Mouse (Mus musculus) CH12.LX (cell line): ENCODE data around the gene Hsp90ab1. TPM values are rescaled to one million over a fixed set of nuclear protein-coding genes. Genes with fewer than 3 reads are reported as not detected.

Source experiments
- DNase-seq: peaks from one replicate; pipeline ENCODE4 v3.0.0-alpha.2; 2013; ENCODE audit errors: extremely low read depth
- H3K27ac ChIP-seq: 2 replicates; pipeline ENCODE4 v1.5.1; 2012; ENCODE audit warnings: low read depth, mild to moderate bottlenecking, control low read depth, moderate library complexity; ENCODE audit not compliant: insufficient read depth
- H3K27me3 ChIP-seq: replicated peaks from 2 replicates; pipeline ENCODE3; 2012; ENCODE audit warnings: inconsistent platforms
- H3K36me3 ChIP-seq, 2 experiments: replicated peaks in 1 of 2; 2 replicates each; pipeline versions ENCODE3 to v1.6.1; 2012; ENCODE audit warnings: inconsistent platforms in 1 of 2, low read length in 1 of 2, mild to moderate bottlenecking in 1 of 2, mixed read lengths in 1 of 2, moderate library complexity in 1 of 2; ENCODE audit not compliant: control insufficient read depth in 1 of 2, insufficient read depth in 1 of 2
- H3K4me1 ChIP-seq, 2 experiments: 2 replicates each; pipeline ENCODE4 v1.6.1; 2012; ENCODE audit warnings: inconsistent platforms in 1 of 2, moderate library complexity in 1 of 2; ENCODE audit not compliant: insufficient read depth in 2 of 2, control insufficient read depth in 1 of 2
- H3K4me2 ChIP-seq: 2 replicates; pipeline ENCODE4 v1.6.1; 2012; ENCODE audit warnings: low read depth, mild to moderate bottlenecking, control low read depth; ENCODE audit not compliant: poor library complexity, insufficient read depth, severe bottlenecking
- H3K4me3 ChIP-seq, 3 experiments: fragments of 150-350 bp in 1 of 3; sonication (generic) in 1 of 3; replicated peaks in 1 of 3; 2 replicates each; pipeline versions ENCODE3 to v1.5.1; 2011 to 2012; ENCODE audit warnings: low read depth in 2 of 3, low read length in 2 of 3, mild to moderate bottlenecking in 2 of 3, moderate library complexity in 2 of 3, control low read depth in 1 of 3, improper control_type of control experiment in 1 of 3, inconsistent platforms in 1 of 3, mixed read lengths in 1 of 3; ENCODE audit not compliant: poor library complexity in 1 of 3
- H3K79me2 ChIP-seq: replicated peaks from 2 replicates; pipeline ENCODE4 v1.6.1; 2012; ENCODE audit warnings: mild to moderate bottlenecking, moderate library complexity; ENCODE audit not compliant: control insufficient read depth, poor library complexity, insufficient read depth, severe bottlenecking; ENCODE audit errors: extremely low read depth
- H3K9ac ChIP-seq: 2 replicates; pipeline ENCODE4 v1.6.1; 2012; ENCODE audit warnings: low read depth, mild to moderate bottlenecking, control low read depth, moderate library complexity; ENCODE audit not compliant: insufficient read depth
- H3K9me3 ChIP-seq: replicated peaks from 2 replicates; pipeline ENCODE3; 2012; ENCODE audit warnings: low read length, inconsistent platforms, mixed read lengths
- BHLHE40 ChIP-seq: IDR thresholded peaks from 2 replicates; pipeline ENCODE4 v1.6.1; 2011; ENCODE audit warnings: mild to moderate bottlenecking, low read depth, low read length, improper control_type of control experiment
- CHD1 ChIP-seq: IDR thresholded peaks from 2 replicates; pipeline ENCODE4 v1.6.1; 2012; ENCODE audit warnings: low read depth, low read length, improper control_type of control experiment, inconsistent platforms
- CHD2 ChIP-seq: IDR thresholded peaks from 2 replicates; pipeline ENCODE4 v1.6.1; 2011; ENCODE audit warnings: low read length, improper control_type of control experiment
- CTCF ChIP-seq, 2 experiments: IDR thresholded peaks in 1 of 2; conservative IDR thresholded peaks in 1 of 2; 2 replicates each; pipeline ENCODE4 v1.5.1; 2011 to 2012; ENCODE audit warnings: low read depth in 2 of 2, low read length in 2 of 2, improper control_type of control experiment in 1 of 2, inconsistent platforms in 1 of 2, mild to moderate bottlenecking in 1 of 2, moderate library complexity in 1 of 2
- E2F4 ChIP-seq: IDR thresholded peaks from 2 replicates; pipeline ENCODE4 v1.6.1; 2011; ENCODE audit warnings: low read depth, low read length, improper control_type of control experiment; ENCODE audit not compliant: insufficient replicate concordance
- ELF1 ChIP-seq: IDR thresholded peaks from 2 replicates; pipeline ENCODE4 v1.6.1; 2014; ENCODE audit warnings: low read depth, mild to moderate bottlenecking, inconsistent platforms, low read length, improper control_type of control experiment
- EP300 ChIP-seq: IDR thresholded peaks from 2 replicates; pipeline ENCODE4 v1.6.1; 2011; ENCODE audit warnings: low read length, improper control_type of control experiment
- ETS1 ChIP-seq: conservative IDR thresholded peaks from 2 replicates; pipeline ENCODE4 v1.6.1; 2012; ENCODE audit warnings: low read depth, mild to moderate bottlenecking, inconsistent platforms, low read length, improper control_type of control experiment, moderate library complexity
- GABPA ChIP-seq: IDR thresholded peaks from 2 replicates; pipeline ENCODE4 v1.6.1; 2012; ENCODE audit warnings: low read depth, low read length, improper control_type of control experiment, inconsistent platforms; ENCODE audit not compliant: insufficient replicate concordance
- HCFC1 ChIP-seq: IDR thresholded peaks from 2 replicates; pipeline ENCODE4 v1.6.1; 2012; ENCODE audit warnings: low read depth, mild to moderate bottlenecking, inconsistent platforms, low read length, improper control_type of control experiment
- IRF4 ChIP-seq: IDR thresholded peaks from 2 replicates; pipeline ENCODE4 v1.6.1; 2014; ENCODE audit warnings: low read depth, mild to moderate bottlenecking, inconsistent platforms, low read length, improper control_type of control experiment
- JUN ChIP-seq: IDR thresholded peaks from 2 replicates; pipeline ENCODE4 v1.6.1; 2011; ENCODE audit warnings: low read depth, mild to moderate bottlenecking, low read length, improper control_type of control experiment, moderate library complexity; ENCODE audit not compliant: insufficient read depth
- JUND ChIP-seq: conservative IDR thresholded peaks from 2 replicates; pipeline ENCODE4 v1.6.1; 2011; ENCODE audit warnings: low read depth, low read length, improper control_type of control experiment
- KAT2A ChIP-seq: IDR thresholded peaks from 2 replicates; pipeline ENCODE4 v1.6.1; 2012; ENCODE audit warnings: low read length, improper control_type of control experiment, inconsistent platforms; ENCODE audit not compliant: insufficient replicate concordance
- MAFK ChIP-seq: IDR thresholded peaks from 2 replicates; pipeline ENCODE4 v1.6.1; 2011; ENCODE audit warnings: low read length, improper control_type of control experiment; ENCODE audit not compliant: insufficient replicate concordance
- MAX ChIP-seq: IDR thresholded peaks from 2 replicates; pipeline ENCODE4 v1.6.1; 2011; ENCODE audit warnings: low read length, improper control_type of control experiment
- MAZ ChIP-seq: IDR thresholded peaks from 2 replicates; pipeline ENCODE4 v1.6.1; 2012; ENCODE audit warnings: low read depth, mild to moderate bottlenecking, inconsistent platforms, low read length, improper control_type of control experiment, moderate library complexity
- MEF2A ChIP-seq: IDR thresholded peaks from 2 replicates; pipeline ENCODE4 v1.6.1; 2014; ENCODE audit warnings: low read depth, mild to moderate bottlenecking, inconsistent platforms, low read length, improper control_type of control experiment, borderline replicate concordance
- MXI1 ChIP-seq: IDR thresholded peaks from 2 replicates; pipeline ENCODE4 v1.6.1; 2011; ENCODE audit warnings: mild to moderate bottlenecking, low read depth, low read length, improper control_type of control experiment
- MYC ChIP-seq: IDR thresholded peaks from 2 replicates; pipeline ENCODE4 v1.6.1; 2011; ENCODE audit warnings: low read depth, mild to moderate bottlenecking, improper control_type of control experiment, low read length
- NELFE ChIP-seq: IDR thresholded peaks from 2 replicates; pipeline ENCODE4 v1.6.1; 2011; ENCODE audit warnings: low read depth, low read length, improper control_type of control experiment
- NRF1 ChIP-seq: IDR thresholded peaks from 2 replicates; pipeline ENCODE4 v1.6.1; 2014; ENCODE audit warnings: low read depth, mild to moderate bottlenecking, inconsistent platforms, low read length, improper control_type of control experiment, moderate library complexity
- PAX5 ChIP-seq: IDR thresholded peaks from 2 replicates; pipeline ENCODE4 v1.6.1; 2012; ENCODE audit warnings: low read length, inconsistent platforms, mixed read lengths
- POLR2A ChIP-seq: IDR thresholded peaks from 2 replicates; pipeline ENCODE4 v1.6.1; 2011; ENCODE audit warnings: low read depth, mild to moderate bottlenecking, improper control_type of control experiment, low read length
- POLR2AphosphoS2 ChIP-seq: IDR thresholded peaks from 2 replicates; pipeline ENCODE4 v1.6.1; 2011; ENCODE audit warnings: low read depth, low read length, improper control_type of control experiment
- RAD21 ChIP-seq: IDR thresholded peaks from 2 replicates; pipeline ENCODE4 v1.6.1; 2011; ENCODE audit warnings: low read depth, mild to moderate bottlenecking, low read length, improper control_type of control experiment, moderate library complexity
- RCOR1 ChIP-seq: conservative IDR thresholded peaks from 2 replicates; pipeline ENCODE4 v1.6.1; 2012; ENCODE audit warnings: low read depth, mild to moderate bottlenecking, inconsistent platforms, low read length, improper control_type of control experiment
- SIN3A ChIP-seq: IDR thresholded peaks from 2 replicates; pipeline ENCODE4 v1.6.1; 2012; ENCODE audit warnings: low read length, improper control_type of control experiment, inconsistent platforms
- SMC3 ChIP-seq: IDR thresholded peaks from 2 replicates; pipeline ENCODE4 v1.6.1; 2011; ENCODE audit warnings: low read depth, low read length, improper control_type of control experiment
- TBP ChIP-seq: conservative IDR thresholded peaks from 2 replicates; pipeline ENCODE4 v1.6.1; 2011; ENCODE audit warnings: low read depth, low read length, improper control_type of control experiment
- TCF12 ChIP-seq: IDR thresholded peaks from 2 replicates; pipeline ENCODE4 v1.6.1; 2014; ENCODE audit warnings: low read depth, mild to moderate bottlenecking, inconsistent platforms, low read length, improper control_type of control experiment
- UBTF ChIP-seq: IDR thresholded peaks from 2 replicates; pipeline ENCODE4 v1.6.1; 2012; ENCODE audit warnings: low read depth, mild to moderate bottlenecking, inconsistent platforms, low read length, improper control_type of control experiment, moderate library complexity
- USF1 ChIP-seq: IDR thresholded peaks from 2 replicates; pipeline ENCODE4 v1.6.1; 2014; ENCODE audit warnings: low read depth, mild to moderate bottlenecking, inconsistent platforms, low read length, improper control_type of control experiment
- USF2 ChIP-seq: conservative IDR thresholded peaks from 2 replicates; pipeline ENCODE4 v1.6.1; 2011; ENCODE audit warnings: low read depth, low read length, improper control_type of control experiment
- ZC3H11A ChIP-seq: IDR thresholded peaks from 2 replicates; pipeline ENCODE4 v1.6.1; 2012; ENCODE audit warnings: low read depth, mild to moderate bottlenecking, inconsistent platforms, low read length, improper control_type of control experiment
- ZKSCAN1 ChIP-seq: IDR thresholded peaks from 2 replicates; pipeline ENCODE4 v1.6.1; 2012; ENCODE audit warnings: low read depth, inconsistent platforms, low read length, improper control_type of control experiment, borderline replicate concordance
- ZMIZ1 ChIP-seq: IDR thresholded peaks from 2 replicates; pipeline ENCODE4 v1.6.1; 2012; ENCODE audit warnings: low read depth, mild to moderate bottlenecking, inconsistent platforms, low read length, improper control_type of control experiment
- ZNF384 ChIP-seq: IDR thresholded peaks from 2 replicates; pipeline ENCODE4 v1.6.1; 2012; ENCODE audit warnings: low read depth, low read length, improper control_type of control experiment, inconsistent platforms
- dilution Hi-C: fragments of 300-500 bp; cut with MboI; formaldehyde crosslinking; loops from 2 replicates; pipeline ENCODE4 v1.14.3; 2020; ENCODE audit warnings: low sequenced_read_pairs; ENCODE audit not compliant: extremely low pct_unique_long_range_greater_than_20kb, extremely low pct_ligation_motif_present
- in situ Hi-C: fragments of 300-500 bp; cut with MboI; formaldehyde crosslinking; loops from 3 replicates; pipeline ENCODE4 v1.14.3; 2019; ENCODE audit warnings: low sequenced_read_pairs, low pct_ligation_motif_present, low pct_unique_long_range_greater_than_20kb, mixed read lengths
- polyA plus RNA-seq: library from polyadenylated mRNA; unstranded; fragments of >175 nt; gene quantifications from 2 replicates; pipeline ENCODE4 v1.2.1, GENCODE M21; 2012; ENCODE audit warnings: low read depth; ENCODE audit not compliant: insufficient read length
- total RNA-seq, 2 experiments: library from RNA; depleted of rRNA; stranded (reverse); fragments of 300-350 nt in 1 of 2; fragments of >200 nt in 1 of 2; gene quantifications; 2 replicates each; pipeline ENCODE4 v1.2.3; 2012 to 2014

The Hsp90ab1 gene
- total and polyA plus RNA-seq, 3 experiments = 790 to 4,858 (median 1,180) TPM

- H3K36me3 ChIP-seq = peaks cover 63 to 77% of the 10 kb centered on the region in 2 experiments
- 0 out of 2 replicates have a peak overlapping the region, but pooled peaks have one; percentile 2 for H3K4me2 ChIP-seq
- TF ChIP-seq UBTF = no peak
- TF ChIP-seq USF2 = no peak; the same call in 1 of the 2 replicates
- no peak for TF ChIP-seq GABPA
- no peak for TF ChIP-seq CHD1
- no peak for TF ChIP-seq ELF1
- TF ChIP-seq SMC3 = peak; percentile 14; the same call in 1 of the 2 replicates
- no peak for TF ChIP-seq MEF2A
- no peak for TF ChIP-seq IRF4
- TF ChIP-seq POLR2A = peak; percentile 41; the same call in 1 of the 2 replicates
- TF ChIP-seq JUN = no peak
- 0 out of 2 replicates have a peak, but pooled peaks have one; percentile 22 for TF ChIP-seq SIN3A
- no peak for TF ChIP-seq TBP
- no peak for TF ChIP-seq EP300
- no peak; the same call in 1 of the 2 replicates for TF ChIP-seq TCF12
- TF ChIP-seq MAX = no peak
- TF ChIP-seq ZC3H11A = no peak
- no peak for TF ChIP-seq MAFK
- no peak for TF ChIP-seq MYC
- TF ChIP-seq MXI1 = no peak
- peak; percentile 80 for TF ChIP-seq RCOR1
- no peak for TF ChIP-seq RAD21
- no peak for TF ChIP-seq CTCF (conservative IDR thresholded peaks at IDR 0.05 in 1 of 2, IDR thresholded peaks at IDR 0.05 in 1 of 2; ENCODE audit: low read depth in 2 of 2, low read length in 2 of 2)
- TF ChIP-seq ZMIZ1 = peak; percentile 85
- no peak; the same call in 1 of the 2 replicates for TF ChIP-seq JUND
- TF ChIP-seq ZNF384 = no peak
- no peak for TF ChIP-seq E2F4
- TF ChIP-seq ZKSCAN1 = no peak; the same call in 1 of the 2 replicates
- TF ChIP-seq MAZ = no peak; the same call in 1 of the 2 replicates
- TF ChIP-seq ETS1 = no peak; the same call in 1 of the 2 replicates
- peak; percentile 26; the same call in 1 of the 2 replicates for TF ChIP-seq BHLHE40
- TF ChIP-seq HCFC1 = no peak
- no peak for TF ChIP-seq NRF1
- TF ChIP-seq POLR2AphosphoS2 = peak; percentile 31
- no peak for TF ChIP-seq NELFE
- no peak for TF ChIP-seq USF1
- TF ChIP-seq KAT2A = no peak
- no peak for TF ChIP-seq PAX5
- TF ChIP-seq CHD2 = peak; percentile 80
- in situ Hi-C loops (no loop called here), dilution Hi-C loops (no loop called here)
- no peaks in the 10 kb centered on the region for H3K9me3 ChIP-seq
- no peak for DNase-seq
- no peaks in the 10 kb centered on the region for H3K27me3 ChIP-seq
- H3K9ac ChIP-seq = no peak overlapping the region
- peaks cover 37 to 73% of the 10 kb centered on the region in 2 experiments for H3K4me1 ChIP-seq
- peaks cover 54% of the 10 kb centered on the region for H3K79me2 ChIP-seq
- H3K27ac ChIP-seq = peak overlapping the region; percentile 61
- H3K4me3 ChIP-seq = no peak overlapping the region
Observed at GRCm38 (mm10) chr17:45567162-45567601, 5.9 kb downstream of the Hsp90ab1 start.
